Mouse (Mus musculus) liver, postnatal 0 days (tissue): ENCODE data around the gene Tmco1.

Experiments
- CTCF ChIP-seq: sonication (generic); IDR thresholded peaks from 2 replicates; pipeline ENCODE4 v1.5.1; 2016; ENCODE audit warnings: antibody characterized with exemption, low read depth
- EP300 ChIP-seq: IDR thresholded peaks from 2 replicates; pipeline ENCODE4 v1.6.1; 2016; ENCODE audit warnings: antibody characterized with exemption, low read depth, mild to moderate bottlenecking

DNA sequence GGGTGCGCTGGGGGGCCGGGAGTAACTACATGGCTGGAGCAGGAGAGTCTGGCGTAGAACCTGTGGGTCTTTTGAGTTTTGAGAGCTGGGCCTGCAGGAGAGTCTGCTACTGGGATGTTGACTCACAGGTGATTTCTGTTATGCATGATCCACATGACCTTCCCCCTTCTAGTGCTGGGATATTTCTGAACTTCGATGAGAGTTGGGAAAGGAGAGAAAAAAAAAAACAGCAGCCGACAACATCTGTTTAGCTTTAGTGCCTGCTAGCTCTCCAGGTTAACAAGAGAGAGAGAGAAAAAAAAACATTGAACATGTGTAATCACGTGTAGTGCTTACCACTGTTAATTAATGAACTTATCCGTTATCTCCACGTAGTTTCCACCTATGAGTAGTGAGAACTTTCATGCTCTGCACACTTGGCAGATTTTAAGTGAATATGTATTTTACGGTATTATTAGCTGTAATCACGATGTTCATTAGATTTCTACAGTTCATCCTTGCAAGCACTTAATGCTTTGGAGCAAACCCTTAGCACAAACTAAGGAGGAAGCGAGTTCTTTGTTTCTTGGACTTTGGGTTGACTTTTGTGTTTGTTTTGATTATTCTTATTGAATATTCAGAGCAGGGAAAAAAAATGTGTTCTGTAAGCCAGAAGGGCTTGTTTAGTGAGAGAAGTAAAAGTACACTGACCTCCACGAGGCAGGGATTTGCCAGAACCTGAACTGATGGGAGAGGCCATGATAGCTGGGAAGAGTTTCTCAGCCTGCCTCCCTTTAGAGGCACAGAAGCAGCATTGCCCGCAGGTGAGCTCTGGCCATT lies 42.6 kb downstream of the Tmco1 start:
- TF ChIP-seq EP300 (no peak), CTCF (no peak)
